Mouse (Mus musculus) kidney, adult 2 months (tissue): ENCODE data around the gene Zswim5. TPM values are rescaled to one million over a fixed set of nuclear protein-coding genes. Genes with fewer than 3 reads are reported as not detected.

Experiments
- DNase-seq: peaks from one replicate; pipeline ENCODE4 v3.0.0; 2021
- H3K27ac ChIP-seq: fragments of 200-500 bp; 2 replicates; pipeline ENCODE4 v1.5.1; 2012; ENCODE audit warnings: low read depth, low read length, control low read depth, inconsistent platforms; ENCODE audit not compliant: insufficient read depth
- H3K27me3 ChIP-seq: fragments of 200-500 bp; replicated peaks from 2 replicates; pipeline ENCODE4 v1.6.1; 2012; ENCODE audit warnings: mild to moderate bottlenecking, moderate library complexity, low read length, inconsistent platforms; ENCODE audit not compliant: control insufficient read depth, insufficient read depth
- H3K36me3 ChIP-seq: fragments of 200-500 bp; 2 replicates; pipeline ENCODE4 v1.6.1; 2012; ENCODE audit warnings: mild to moderate bottlenecking, moderate library complexity, low read length, inconsistent platforms; ENCODE audit not compliant: control insufficient read depth, insufficient read depth
- H3K4me1 ChIP-seq: fragments of 200-500 bp; 2 replicates; pipeline ENCODE4 v1.6.1; 2011; ENCODE audit warnings: low read length; ENCODE audit not compliant: control insufficient read depth, insufficient read depth
- H3K4me3 ChIP-seq: fragments of 200-500 bp; 2 replicates; pipeline ENCODE4 v1.5.1; 2011; ENCODE audit warnings: mild to moderate bottlenecking, low read depth, low read length, control low read depth; ENCODE audit not compliant: insufficient read depth
- CTCF ChIP-seq: fragments of 200-500 bp; conservative IDR thresholded peaks from 2 replicates; pipeline ENCODE4 v1.5.1; 2011; ENCODE audit warnings: low read depth, mild to moderate bottlenecking, control low read depth, low read length, moderate library complexity, mixed read lengths; ENCODE audit not compliant: insufficient read depth, insufficient read length
- POLR2A ChIP-seq: fragments of 200-500 bp; IDR thresholded peaks from one replicate; pipeline ENCODE4 v1.6.1; 2011; ENCODE audit warnings: low read depth, low read length, control low read depth
- WGBS: fragments of 180-500 bp; shearing (Covaris S2); methylation state at CpG from one replicate; pipeline ENCODE4 v1.1.7; 2018; 5-methylcytosine and 5-hydroxymethylcytosine counted together
- polyA plus RNA-seq: library from polyadenylated mRNA; depleted of rRNA; stranded (reverse); fragments of >200 nt; gene quantifications from 2 replicates; pipeline ENCODE4 v1.2.3, GENCODE M21; 2012

Gene Zswim5
- polyA plus RNA-seq, 1 experiment: 7.4 TPM

- no peak for DNase-seq
- TF ChIP-seq CTCF: no peak
- TF ChIP-seq POLR2A: no peak
- Histone ChIP-seq H3K27ac (no peak overlapping the region), H3K4me3 (no peak overlapping the region), H3K4me1 (peaks cover 4% of the 10 kb centered on the region; the same call in 1 of the 2 replicates), H3K36me3 (no peaks in the 10 kb centered on the region), H3K27me3 (no peaks in the 10 kb centered on the region)
- WGBS: 82% methylated on average over 5 of the region's 5 CpGs
These were observed 34.0 kb downstream of the Zswim5 start for GRCm38 (mm10) chr4:116911202-116911601.

GRCm38 (mm10) chr4:116913318-116913717 is 36.1 kb downstream of the Zswim5 start:
- no peaks in the 10 kb centered on the region for H3K36me3 ChIP-seq
- no peak for DNase-seq
- no peak overlapping the region for H3K27ac ChIP-seq
- 79% methylated on average over 2 of the region's 2 CpGs for WGBS
- H3K27me3 ChIP-seq: no peaks in the 10 kb centered on the region
- TF ChIP-seq POLR2A (no peak), CTCF (no peak)
- no peak overlapping the region for H3K4me3 ChIP-seq
- peaks cover 4% of the 10 kb centered on the region; the same call in 1 of the 2 replicates for H3K4me1 ChIP-seq

- WGBS: 20% methylated on average over 4 of the region's 4 CpGs
- Histone ChIP-seq H3K27me3 (no peaks in the 10 kb centered on the region), H3K36me3 (no peaks in the 10 kb centered on the region), H3K4me1 (peaks cover 13% of the 10 kb centered on the region), H3K4me3 (no peak overlapping the region), H3K27ac (peak overlapping the region; percentile 88)
- TF ChIP-seq CTCF: no peak
- TF ChIP-seq POLR2A: no peak
- peak; percentile 51 for DNase-seq
These were observed 51.0 kb downstream of the Zswim5 start for GRCm38 (mm10) chr4:116928006-116928651.

GRCm38 (mm10) chr4:116939585-116939984 is 62.4 kb downstream of the Zswim5 start:
- no peak overlapping the region for H3K4me3 ChIP-seq
- WGBS: 71% methylated on average over 4 of the region's 4 CpGs
- H3K27me3 ChIP-seq: no peaks in the 10 kb centered on the region
- H3K4me1 ChIP-seq: no peaks in the 10 kb centered on the region
- no peak for TF ChIP-seq POLR2A
- no peak for TF ChIP-seq CTCF
- no peak overlapping the region for H3K27ac ChIP-seq
- DNase-seq: no peak
- no peaks in the 10 kb centered on the region for H3K36me3 ChIP-seq

- 83% methylated on average over 2 of the region's 2 CpGs for WGBS
- H3K36me3 ChIP-seq: no peaks in the 10 kb centered on the region
- no peak for DNase-seq
- no peak overlapping the region for H3K27ac ChIP-seq
- TF ChIP-seq CTCF (no peak), POLR2A (no peak)
- no peaks in the 10 kb centered on the region for H3K27me3 ChIP-seq
- H3K4me3 ChIP-seq: no peak overlapping the region
- H3K4me1 ChIP-seq: no peaks in the 10 kb centered on the region
These were observed 65.5 kb downstream of the Zswim5 start for GRCm38 (mm10) chr4:116942695-116943094.

- Histone ChIP-seq H3K4me3 (no peak overlapping the region), H3K27ac (no peak overlapping the region), H3K36me3 (no peaks in the 10 kb centered on the region), H3K4me1 (no peaks in the 10 kb centered on the region), H3K27me3 (no peaks in the 10 kb centered on the region)
- 60% methylated on average over 5 of the region's 5 CpGs for whole genome bisulfite sequencing
- no peak for TF ChIP-seq POLR2A
- no peak for TF ChIP-seq CTCF
- DNase-seq: no peak
These were observed 66.9 kb downstream of the Zswim5 start for GRCm38 (mm10) chr4:116944055-116944454.

- Histone ChIP-seq H3K36me3 (no peaks in the 10 kb centered on the region), H3K4me3 (no peak overlapping the region), H3K4me1 (no peaks in the 10 kb centered on the region), H3K27ac (no peak overlapping the region), H3K27me3 (no peaks in the 10 kb centered on the region)
- TF ChIP-seq CTCF: peak; percentile 39; the same call in 1 of the 2 replicates
- TF ChIP-seq POLR2A: no peak
- WGBS: 22% methylated on average over 1 of the region's 1 CpGs
- DNase-seq: peak; percentile 30
These were observed 74.5 kb downstream of the Zswim5 start for GRCm38 (mm10) chr4:116951642-116952041.
